Mouse (Mus musculus) heart, postnatal 25 days (tissue): ENCODE measurements at regions not wholly inside any gene's neighbourhood (a gene's known extent, or its start where the extent isn't known, plus 50 kb on each side); places are given as distances from the start of the nearest gene placed in this dataset.

Experiments
- DNase-seq: peaks from one replicate; pipeline ENCODE4 v3.0.0; 2022; ENCODE audit warnings: low spot score
- intact Hi-C: fragments of 180-260 bp; cut with DNase I; formaldehyde crosslinking; loops from one replicate; pipeline ENCODE4 v1.15.1; 2025

GRCm38 (mm10) chr5:74783906-74784305 is 81.2 kb upstream of the Lnx1 start:
- intact Hi-C loops: loop anchor here (5.0 kb wide), 1 partner anchor 62 kb away; no protein-coding TSS in a partner anchor
- DNase-seq: peak; percentile 45

- DNase-seq: no peak
- intact Hi-C loops: no loop called here
Measured at GRCm38 (mm10) chr5:74778076-74778465, 75.4 kb upstream of the Lnx1 start.

DNA sequence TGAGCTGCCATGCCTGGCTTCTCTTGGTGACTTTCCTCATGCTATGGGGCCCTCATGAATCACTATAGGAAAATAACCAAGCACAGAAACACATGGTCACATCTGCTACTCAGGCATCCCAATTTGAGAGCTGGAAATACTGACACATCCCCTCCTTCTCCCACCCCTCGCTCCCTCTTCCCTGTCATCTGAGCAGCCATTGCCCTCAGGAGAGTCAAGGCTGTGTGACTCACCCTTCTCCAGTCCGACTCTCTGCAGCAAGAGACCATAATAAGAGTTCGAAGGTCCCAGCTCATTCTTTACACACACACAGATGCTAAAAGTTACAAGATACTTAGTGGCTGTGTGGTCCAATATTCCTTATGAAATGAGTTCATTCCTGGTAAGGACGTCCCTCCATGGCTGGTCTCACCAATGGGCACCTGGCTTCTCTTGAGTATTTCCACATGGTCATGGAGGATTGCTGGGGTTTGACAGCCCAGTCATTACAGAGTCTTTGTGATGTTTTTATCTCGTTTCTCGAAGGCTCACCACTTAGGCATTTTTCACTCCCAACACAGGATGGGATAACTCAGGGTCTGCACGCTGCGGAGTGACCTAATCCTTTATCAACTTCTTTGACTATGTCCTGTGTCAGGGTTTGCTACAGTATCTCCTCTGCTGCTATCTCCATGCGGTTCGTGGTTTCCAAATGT is 74.8 kb upstream of the Lnx1 start:
- intact Hi-C loops: no loop called here
- no peak for DNase-seq

- DNase-seq: no peak
- intact Hi-C loops: no loop called here
Measured at GRCm38 (mm10) chr5:74776081-74776480, 73.4 kb upstream of the Lnx1 start.

- intact Hi-C loops: no loop called here
- DNase-seq: no peak
Measured at GRCm38 (mm10) chr5:74775596-74775995, 72.9 kb upstream of the Lnx1 start.

GRCm38 (mm10) chr5:74773558-74774429 is 71.1 kb upstream of the Lnx1 start:
- intact Hi-C loops: no loop called here
- no peak for DNase-seq

- DNase-seq: no peak
- intact Hi-C loops: no loop called here
Measured at GRCm38 (mm10) chr5:74771121-74771520, 68.4 kb upstream of the Lnx1 start.

- intact Hi-C loops: no loop called here
- no peak for DNase-seq
Measured at GRCm38 (mm10) chr5:74769023-74769422, 66.3 kb upstream of the Lnx1 start.

- intact Hi-C loops: no loop called here
- no peak for DNase-seq
Measured at GRCm38 (mm10) chr5:74767993-74768392, 65.3 kb upstream of the Lnx1 start.

DNA sequence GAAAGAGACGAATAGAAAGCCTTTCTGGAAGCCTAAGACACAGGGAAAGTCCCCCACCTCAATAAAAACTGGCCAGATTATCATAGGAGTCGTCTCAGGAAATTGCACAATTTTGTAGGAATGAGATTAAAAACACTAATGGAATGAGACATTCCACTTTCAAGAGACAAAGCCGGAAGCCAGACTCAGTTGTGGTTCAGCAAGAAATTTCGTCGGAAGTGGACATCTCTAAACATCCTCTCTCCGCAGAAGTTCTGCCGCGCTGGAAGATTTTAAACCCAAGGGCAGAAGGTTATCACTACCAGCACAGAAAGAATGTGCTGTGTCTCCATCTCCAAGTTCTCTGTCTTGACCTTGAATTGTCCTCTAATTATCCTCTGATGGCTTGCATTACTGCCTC is 63.5 kb upstream of the Lnx1 start:
- DNase-seq: no peak
- intact Hi-C loops: no loop called here

DNA sequence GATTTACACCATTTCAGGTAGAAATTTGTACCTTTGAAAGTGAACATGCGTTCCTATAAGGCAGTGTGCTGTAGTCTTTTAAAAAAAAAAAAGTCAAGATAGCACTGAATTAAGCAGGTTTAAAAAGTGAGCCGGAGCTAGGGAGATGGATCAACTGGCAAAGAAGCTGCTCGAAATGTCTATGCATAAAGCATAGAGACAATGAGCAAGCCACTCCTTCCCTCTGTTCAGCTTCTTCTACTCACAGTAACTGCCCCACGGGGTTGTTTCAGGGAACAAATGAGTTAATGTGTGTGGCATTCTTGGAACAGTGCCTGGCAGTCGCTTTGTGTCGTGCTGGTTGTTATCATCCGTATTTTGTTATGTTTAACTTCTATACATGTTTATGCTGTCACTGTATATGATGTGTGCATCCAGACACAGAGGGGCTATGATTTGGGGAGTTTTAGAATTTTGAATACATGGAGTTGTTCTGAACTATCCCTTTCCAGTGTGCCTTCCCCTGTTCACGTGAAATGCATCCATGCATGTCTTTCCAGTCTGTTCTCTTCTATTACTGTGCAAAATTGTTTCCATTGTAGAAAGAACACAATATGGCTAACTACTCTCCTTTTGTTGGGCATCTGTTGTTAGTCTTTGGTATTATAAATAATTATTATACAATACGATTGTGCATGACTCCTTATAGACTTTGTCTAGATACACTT is 62.5 kb upstream of the Lnx1 start:
- no peak for DNase-seq
- intact Hi-C loops: no loop called here

DNA sequence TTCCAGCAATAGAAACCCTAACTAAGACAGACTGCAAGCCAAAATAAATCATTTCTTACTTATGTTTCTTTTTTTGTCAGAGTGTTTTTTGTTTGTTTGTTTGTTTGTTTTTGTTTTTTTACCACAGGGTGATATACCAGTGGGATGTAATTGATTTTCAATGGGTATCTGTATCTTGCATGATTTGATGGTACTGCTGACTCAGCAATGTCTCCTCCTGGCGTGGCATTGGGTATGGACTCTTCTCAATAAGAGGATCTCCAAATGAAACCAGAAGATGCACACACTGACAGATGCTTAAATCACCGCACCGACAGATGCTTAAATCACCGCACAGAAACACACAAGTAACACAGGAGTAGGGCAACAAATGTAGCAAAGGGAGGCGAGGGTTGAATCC is 54.8 kb upstream of the Lnx1 start:
- DNase-seq: no peak
- intact Hi-C loops: no loop called here

GRCm38 (mm10) chr5:74752961-74753360 is 50.2 kb upstream of the Lnx1 start:
- intact Hi-C loops: no loop called here

More at GRCm38 (mm10) chr5:74752961-74753360, 50.2 kb upstream of the Lnx1 start:
- DNase-seq: no peak
